Mouse (Mus musculus): Measurements from ENCODE around the gene Slc16a11. TPM values are rescaled to one million over a fixed set of nuclear protein-coding genes. Genes with fewer than 3 reads are reported as not detected.

Slc16a11 gene
- polyA plus RNA-seq, 1 experiment from 2014 or later = 1.0 TPM

DNA sequence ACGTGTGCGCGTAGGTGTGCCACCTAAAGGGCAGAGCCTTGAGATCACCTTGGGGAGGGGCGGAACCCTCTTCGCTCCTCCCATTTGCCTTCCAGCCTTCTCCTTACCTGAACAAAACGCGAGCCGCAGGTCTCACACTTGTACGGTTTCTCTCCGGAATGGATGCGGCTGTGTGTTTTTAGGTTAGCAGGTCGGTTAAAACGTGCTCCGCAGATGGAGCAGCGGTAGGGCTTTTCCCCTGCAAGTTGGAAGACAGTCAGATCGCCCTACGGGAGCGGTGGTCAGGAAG is 14.0 kb downstream of the Slc16a11 start:
- H3K27ac ChIP-seq (ENCODE audit: low read depth, low read length) = no peak overlapping the region
- H3K4me3 ChIP-seq (ENCODE audit: low read depth, low read length) = peak overlapping the region; percentile 16; the same call in 1 of the 2 replicates
- no peak for DNase-seq (ENCODE audit: low spot score)

DNA sequence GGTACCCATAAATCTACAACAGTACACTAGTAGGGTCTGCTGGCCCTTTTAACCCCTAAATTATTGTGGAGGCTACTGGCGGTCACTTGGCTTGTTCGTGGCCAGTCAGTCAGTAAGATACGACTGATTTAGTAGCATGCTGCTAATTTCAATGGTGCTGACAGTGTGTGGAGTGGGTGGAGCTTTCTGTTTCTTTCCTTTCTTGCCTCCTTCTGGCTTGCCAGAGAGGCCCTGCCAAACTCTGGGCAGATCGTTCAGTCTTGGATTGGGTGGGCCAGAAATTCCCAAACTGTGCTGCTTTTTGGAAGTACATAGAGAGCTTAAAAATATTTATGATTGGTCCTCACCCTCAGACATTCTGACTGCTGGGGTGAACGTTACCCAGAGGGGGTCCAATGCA is 14.6 kb downstream of the Slc16a11 start:
- H3K4me3 ChIP-seq (ENCODE audit: low read depth, low read length) = 0 out of 2 replicates have a peak overlapping the region, but pooled peaks have one; percentile 16
- 32% methylated on average over 5 of the region's 5 CpGs for WGBS
- DNase-seq (ENCODE audit: low spot score) (no peak), ATAC-seq (replicated peaks; ENCODE audit: low FRiP score) (no peak)
- H3K4me1 ChIP-seq (replicated peaks; ENCODE audit: control insufficient read depth, insufficient read depth, low read length) = peaks cover 11% of the 10 kb centered on the region
- H3K27me3 ChIP-seq (ENCODE audit: control insufficient read depth, insufficient read depth, low read length) = peaks cover 51% of the 10 kb centered on the region
- H3K9ac ChIP-seq (ENCODE audit: low read length) = peak overlapping the region; percentile 24; the same call in 1 of the 2 replicates
- no peaks in the 10 kb centered on the region for H3K9me3 ChIP-seq (ENCODE audit: control insufficient read depth, low read length)
- no peaks in the 10 kb centered on the region for H3K36me3 ChIP-seq (ENCODE audit: control insufficient read depth, insufficient read depth, low read length)
- peak overlapping the region; percentile 41; the same call in 1 of the 2 replicates for H3K4me2 ChIP-seq (ENCODE audit: low read depth, low read length, severe bottlenecking)
- H3K27ac ChIP-seq (ENCODE audit: low read depth, low read length) = no peak overlapping the region

More for the DNA sequence above, 14.0 kb downstream of the Slc16a11 start:
- Histone ChIP-seq H3K9ac (ENCODE audit: low read length) (no peak overlapping the region), H3K27me3 (ENCODE audit: control insufficient read depth, insufficient read depth, low read length) (peaks cover 51% of the 10 kb centered on the region), H3K36me3 (ENCODE audit: control insufficient read depth, insufficient read depth, low read length) (no peaks in the 10 kb centered on the region), H3K4me2 (ENCODE audit: low read depth, low read length, severe bottlenecking) (peak overlapping the region; percentile 41), H3K9me3 (ENCODE audit: control insufficient read depth, low read length) (no peaks in the 10 kb centered on the region), H3K4me1 (replicated peaks; ENCODE audit: control insufficient read depth, insufficient read depth, low read length) (peaks cover 16% of the 10 kb centered on the region)
- no peak for ATAC-seq (replicated peaks; ENCODE audit: low FRiP score)
- WGBS = 4% methylated on average over 18 of the region's 18 CpGs

DNA sequence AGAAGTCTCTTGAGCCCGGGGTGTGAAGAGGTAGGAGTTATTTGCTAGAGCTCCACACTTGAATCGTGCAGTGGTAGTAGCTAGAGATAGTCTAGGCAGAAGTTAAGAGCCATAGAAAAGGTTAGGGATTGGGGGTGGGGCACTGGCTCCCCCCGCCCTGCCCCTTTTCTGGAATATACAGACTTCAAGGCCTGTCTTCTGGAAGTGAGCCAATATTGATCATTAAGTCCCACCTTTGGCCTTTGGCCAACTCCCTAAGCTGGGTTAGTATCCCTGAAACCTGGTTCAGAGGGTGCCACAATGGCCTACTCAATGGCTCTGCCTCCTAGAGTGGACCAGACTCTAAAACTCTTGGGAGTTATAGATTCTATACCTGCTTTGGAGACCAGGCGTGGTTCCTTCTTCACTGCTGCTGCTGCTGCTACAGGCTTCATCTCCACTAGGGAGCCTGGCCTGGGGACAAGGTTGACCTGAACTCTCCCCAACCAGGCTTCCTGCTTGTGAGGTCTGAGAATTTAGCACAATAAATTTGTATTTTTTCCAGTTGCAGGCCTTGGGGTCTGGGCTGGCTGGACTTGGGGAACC is 15.2 kb downstream of the Slc16a11 start:
- no peak for DNase-seq (ENCODE audit: low spot score)
- Histone ChIP-seq H3K36me3 (ENCODE audit: control insufficient read depth, insufficient read depth, low read length) (no peaks in the 10 kb centered on the region), H3K27me3 (ENCODE audit: control insufficient read depth, insufficient read depth, low read length) (peaks cover 51% of the 10 kb centered on the region), H3K4me2 (ENCODE audit: low read depth, low read length, severe bottlenecking) (no peak overlapping the region), H3K4me1 (replicated peaks; ENCODE audit: control insufficient read depth, insufficient read depth, low read length) (peaks cover 11% of the 10 kb centered on the region), H3K9ac (ENCODE audit: low read length) (no peak overlapping the region), H3K4me3 (ENCODE audit: low read depth, low read length) (no peak overlapping the region), H3K27ac (ENCODE audit: low read depth, low read length) (no peak overlapping the region), H3K9me3 (ENCODE audit: control insufficient read depth, low read length) (no peaks in the 10 kb centered on the region)
- WGBS = 87% methylated on average over 4 of the region's 4 CpGs
- ATAC-seq (replicated peaks; ENCODE audit: low FRiP score) = no peak

DNA sequence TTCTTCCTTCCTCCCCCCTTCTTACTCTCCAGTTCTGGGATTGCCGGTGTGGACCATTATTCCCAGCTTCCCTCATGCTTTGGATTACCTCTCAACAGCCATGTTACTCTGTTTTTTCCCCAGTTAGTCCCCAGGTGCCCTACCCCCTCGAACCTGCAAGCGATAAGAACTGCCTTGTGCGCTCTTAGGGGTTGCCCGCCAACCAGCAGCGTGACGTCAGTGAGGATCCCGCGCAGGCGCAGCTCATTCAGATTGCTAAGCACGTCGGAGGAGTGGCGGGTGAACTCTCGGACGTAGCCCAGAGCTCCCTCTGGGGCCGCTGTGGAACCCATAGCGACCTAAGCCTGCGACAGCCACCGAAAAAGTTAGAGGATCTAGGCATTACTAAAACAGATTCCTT is 16.3 kb downstream of the Slc16a11 start:
- DNase-seq (ENCODE audit: low spot score) = peak; percentile 91

DNA sequence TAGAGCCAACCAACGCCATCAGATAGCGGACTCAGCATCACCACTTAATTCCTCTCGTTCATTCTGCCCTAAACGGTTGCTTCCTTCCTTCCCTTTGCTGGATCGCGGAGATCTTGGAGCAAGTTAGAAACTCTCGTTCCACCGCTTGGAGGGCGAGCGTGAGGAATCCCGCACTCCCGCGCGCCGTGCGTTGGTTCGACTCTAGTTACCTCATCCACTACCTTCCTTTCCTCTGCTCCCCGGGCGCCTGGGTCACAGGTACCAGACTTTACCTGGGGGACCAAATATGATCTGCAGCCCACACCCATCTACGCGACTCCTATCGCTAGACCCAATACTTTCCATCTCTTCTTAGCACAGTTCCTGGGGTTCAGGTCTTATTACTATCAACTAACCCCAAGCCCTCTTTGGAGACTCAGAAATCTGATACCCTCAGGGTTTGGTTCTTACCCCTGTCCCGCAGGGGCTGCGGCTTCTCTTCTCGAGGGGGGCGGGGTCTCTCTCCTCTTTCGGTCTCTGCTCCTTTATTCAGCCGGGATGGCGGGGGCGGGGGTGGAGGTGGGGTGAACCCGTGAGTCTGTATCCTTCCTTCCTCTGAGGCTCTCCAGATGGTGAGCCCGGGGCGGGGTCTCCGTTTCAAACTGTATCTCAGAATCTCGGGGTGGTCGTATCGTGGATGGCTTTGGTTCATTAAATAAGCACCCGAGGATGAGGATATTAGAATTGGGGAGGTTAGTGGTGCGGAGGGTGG is 16.9 kb downstream of the Slc16a11 start, which contains the start of gene Bcl6b:
Gene Bcl6b (minus strand): TSS at position 539 of the 751 bp plus-strand sequence.
- H3K36me3 ChIP-seq (ENCODE audit: control insufficient read depth, insufficient read depth, low read length) = no peaks in the 10 kb centered on the region
- peaks cover 11% of the 10 kb centered on the region for H3K4me1 ChIP-seq (replicated peaks; ENCODE audit: control insufficient read depth, insufficient read depth, low read length)
- H3K9me3 ChIP-seq (ENCODE audit: control insufficient read depth, low read length) = no peaks in the 10 kb centered on the region
- peak within 1 kb of the TSS; percentile 24 for H3K4me3 ChIP-seq (ENCODE audit: low read depth, low read length)
- ATAC-seq (replicated peaks; ENCODE audit: low FRiP score) (no peak), DNase-seq (ENCODE audit: low spot score) (peak; percentile 69)
- peak within 1 kb of the TSS; percentile 32; the same call in 1 of the 2 replicates for H3K9ac ChIP-seq (ENCODE audit: low read length)
- H3K27ac ChIP-seq (ENCODE audit: low read depth, low read length) = peak within 1 kb of the TSS; percentile 37; the same call in 1 of the 2 replicates
- H3K27me3 ChIP-seq (ENCODE audit: control insufficient read depth, insufficient read depth, low read length) = peaks cover 51% of the 10 kb centered on the region
- H3K4me2 ChIP-seq (ENCODE audit: low read depth, low read length, severe bottlenecking) = peak within 1 kb of the TSS; percentile 38
- 3% methylated on average over 39 of the region's 39 CpGs for WGBS

More for the DNA sequence above, 16.3 kb downstream of the Slc16a11 start:
- under 1% methylated on average over 19 of the region's 19 CpGs for WGBS
- Histone ChIP-seq H3K4me3 (ENCODE audit: low read depth, low read length) (peak overlapping the region; percentile 24), H3K27me3 (ENCODE audit: control insufficient read depth, insufficient read depth, low read length) (peaks cover 51% of the 10 kb centered on the region), H3K4me2 (ENCODE audit: low read depth, low read length, severe bottlenecking) (peak overlapping the region; percentile 38), H3K36me3 (ENCODE audit: control insufficient read depth, insufficient read depth, low read length) (no peaks in the 10 kb centered on the region), H3K9me3 (ENCODE audit: control insufficient read depth, low read length) (no peaks in the 10 kb centered on the region), H3K4me1 (replicated peaks; ENCODE audit: control insufficient read depth, insufficient read depth, low read length) (peaks cover 11% of the 10 kb centered on the region), H3K9ac (ENCODE audit: low read length) (0 out of 2 replicates have a peak overlapping the region, but pooled peaks have one; percentile 12), H3K27ac (ENCODE audit: low read depth, low read length) (no peak overlapping the region)
- ATAC-seq (replicated peaks; ENCODE audit: low FRiP score) = peak; percentile 57

DNA sequence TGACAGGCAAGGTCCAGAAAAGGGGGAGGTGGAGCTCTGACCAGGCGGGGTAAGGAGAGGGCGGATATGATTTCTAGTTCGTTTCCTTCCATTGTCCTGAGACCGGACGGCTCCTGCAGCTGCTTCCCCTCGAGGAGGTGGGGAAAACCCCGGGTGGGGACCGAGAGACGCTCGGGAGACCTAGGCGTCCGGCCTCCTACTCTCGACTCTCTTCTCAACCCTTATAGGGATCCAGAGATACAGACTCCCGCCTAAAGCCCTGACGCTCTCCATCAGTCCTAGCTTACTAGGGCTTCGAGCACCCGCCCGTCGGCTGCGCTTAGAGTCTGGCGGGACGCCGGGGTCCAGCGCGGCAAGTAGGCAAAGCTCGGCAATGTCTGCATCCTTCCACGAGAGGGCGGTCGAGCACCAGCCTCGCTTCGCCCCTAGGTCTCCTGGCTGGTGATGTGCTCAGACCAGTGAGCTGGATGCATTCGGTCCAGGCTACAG is 17.7 kb downstream of the Slc16a11 start:
- Histone ChIP-seq H3K27me3 (ENCODE audit: control insufficient read depth, insufficient read depth, low read length) (peaks cover 51% of the 10 kb centered on the region), H3K9ac (ENCODE audit: low read length) (peak overlapping the region; percentile 32; the same call in 1 of the 2 replicates), H3K9me3 (ENCODE audit: control insufficient read depth, low read length) (no peaks in the 10 kb centered on the region), H3K4me2 (ENCODE audit: low read depth, low read length, severe bottlenecking) (peak overlapping the region; percentile 38; the same call in 1 of the 2 replicates), H3K4me3 (ENCODE audit: low read depth, low read length) (peak overlapping the region; percentile 24; the same call in 1 of the 2 replicates), H3K36me3 (ENCODE audit: control insufficient read depth, insufficient read depth, low read length) (peaks cover 5% of the 10 kb centered on the region; the same call in 1 of the 2 replicates), H3K4me1 (replicated peaks; ENCODE audit: control insufficient read depth, insufficient read depth, low read length) (peaks cover 11% of the 10 kb centered on the region), H3K27ac (ENCODE audit: low read depth, low read length) (0 out of 2 replicates have a peak overlapping the region, but pooled peaks have one; percentile 37)
- peak; percentile 51 for ATAC-seq (replicated peaks; ENCODE audit: low FRiP score)
- WGBS = under 1% methylated on average over 32 of the region's 32 CpGs
- DNase-seq (ENCODE audit: low spot score) = peak; percentile 93

DNA sequence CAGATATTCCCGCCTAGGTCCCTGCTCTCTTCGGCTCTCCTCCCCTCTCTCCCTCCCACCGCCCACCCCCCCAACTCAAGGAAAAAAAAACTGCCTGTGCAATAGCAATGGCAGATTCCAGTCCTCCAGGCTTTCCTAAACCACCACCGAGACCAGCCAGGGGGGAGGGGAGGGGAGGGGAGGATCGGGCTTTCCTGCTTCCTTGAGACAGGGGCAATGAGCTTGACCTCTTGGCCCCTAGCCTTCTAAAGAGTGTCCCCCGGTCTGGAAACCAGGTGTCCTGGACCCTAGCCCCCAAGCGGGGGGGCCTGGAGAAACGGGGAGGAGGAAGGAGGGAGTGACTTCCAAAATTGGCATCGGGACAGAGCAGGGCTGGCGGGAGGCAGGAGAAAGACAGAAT is 20.0 kb downstream of the Slc16a11 start:
- Histone ChIP-seq H3K9me3 (ENCODE audit: control insufficient read depth, low read length) (no peaks in the 10 kb centered on the region), H3K27me3 (ENCODE audit: control insufficient read depth, insufficient read depth, low read length) (peaks cover 28% of the 10 kb centered on the region), H3K9ac (ENCODE audit: low read length) (peak overlapping the region; percentile 51), H3K4me1 (replicated peaks; ENCODE audit: control insufficient read depth, insufficient read depth, low read length) (peaks cover 9% of the 10 kb centered on the region), H3K4me2 (ENCODE audit: low read depth, low read length, severe bottlenecking) (peak overlapping the region; percentile 53), H3K4me3 (ENCODE audit: low read depth, low read length) (peak overlapping the region; percentile 18; the same call in 1 of the 2 replicates), H3K27ac (ENCODE audit: low read depth, low read length) (no peak overlapping the region), H3K36me3 (ENCODE audit: control insufficient read depth, insufficient read depth, low read length) (peaks cover 5% of the 10 kb centered on the region; the same call in 1 of the 2 replicates)
- ATAC-seq (replicated peaks; ENCODE audit: low FRiP score) = no peak
- peak; percentile 73 for DNase-seq (ENCODE audit: low spot score)
- 5% methylated on average over 9 of the region's 10 CpGs for WGBS

DNA sequence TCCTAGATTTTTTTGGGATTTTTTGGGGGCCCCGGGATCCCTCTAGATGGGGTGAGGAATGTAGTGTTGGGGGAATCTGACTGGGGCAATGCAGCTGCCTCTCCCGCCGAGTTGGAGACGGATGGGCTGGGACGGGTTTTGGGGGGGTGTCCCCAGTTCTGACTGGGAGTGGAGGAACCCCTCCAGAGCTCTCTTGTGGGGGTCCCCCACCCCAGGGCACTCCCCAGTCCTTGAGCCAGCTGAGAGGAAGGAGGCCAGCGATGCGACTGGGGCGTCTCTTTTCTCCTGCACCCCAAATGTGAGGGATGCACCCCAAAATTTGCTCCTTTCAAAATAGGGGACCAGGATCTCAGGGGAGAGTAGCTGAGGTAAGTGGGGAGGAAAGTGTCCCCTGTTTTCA is 20.5 kb downstream of the Slc16a11 start:
- 41% methylated on average over 8 of the region's 8 CpGs for WGBS

More for the DNA sequence above, 20.5 kb downstream of the Slc16a11 start:
- Histone ChIP-seq H3K9ac (ENCODE audit: low read length) (peak overlapping the region; percentile 51), H3K4me3 (ENCODE audit: low read depth, low read length) (no peak overlapping the region), H3K4me2 (ENCODE audit: low read depth, low read length, severe bottlenecking) (peak overlapping the region; percentile 53), H3K27ac (ENCODE audit: low read depth, low read length) (no peak overlapping the region), H3K9me3 (ENCODE audit: control insufficient read depth, low read length) (no peaks in the 10 kb centered on the region), H3K27me3 (ENCODE audit: control insufficient read depth, insufficient read depth, low read length) (peaks cover 23% of the 10 kb centered on the region), H3K4me1 (replicated peaks; ENCODE audit: control insufficient read depth, insufficient read depth, low read length) (peaks cover 9% of the 10 kb centered on the region), H3K36me3 (ENCODE audit: control insufficient read depth, insufficient read depth, low read length) (peaks cover 5% of the 10 kb centered on the region; the same call in 1 of the 2 replicates)
- DNase-seq (ENCODE audit: low spot score) (no peak), ATAC-seq (replicated peaks; ENCODE audit: low FRiP score) (no peak)
